Mouse (Mus musculus): ENCODE measurements around the gene Cope. TPM values are rescaled to one million over a fixed set of nuclear protein-coding genes. Genes with fewer than 3 reads are reported as not detected.

Cope gene
- polyA plus RNA-seq, 1 experiment from 2014 or later, result 377 TPM

DNA sequence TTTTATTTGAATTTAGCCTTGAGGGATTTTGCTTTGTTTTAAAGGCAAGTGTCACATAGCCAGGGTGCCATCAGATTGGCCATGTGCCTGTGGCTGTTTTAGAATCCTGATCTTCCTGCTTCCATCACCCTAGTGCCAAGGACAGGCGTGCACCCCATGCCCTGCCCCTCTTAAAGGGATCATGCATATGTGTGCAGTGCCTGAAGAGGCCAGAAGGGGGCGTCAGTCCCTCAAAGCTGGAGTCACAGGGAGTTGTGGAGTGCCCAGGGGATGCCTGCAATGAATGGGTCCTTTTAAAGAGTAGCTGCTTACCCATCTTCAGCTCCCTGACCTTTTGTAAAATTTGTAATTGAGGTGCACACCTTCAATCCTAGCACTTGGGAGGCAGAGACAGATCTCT, 7.0 kb downstream of the Cope start:
- ATAC-seq (ENCODE audit: insufficient number of reproducible peaks, low FRiP score, low TSS enrichment, low read depth), result no peak
- 28% methylated on average over 2 of the region's 2 CpGs for WGBS
- H3K4me1 ChIP-seq, result peaks cover 7% of the 10 kb centered on the region

GRCm38 (mm10) chr8:70313399-70313798, 11.1 kb downstream of the Cope start:
- Histone ChIP-seq H3K4me1 (peaks cover 36% of the 10 kb centered on the region), H3K27me3 (no peaks in the 10 kb centered on the region), H3K9ac (no peak overlapping the region), H3K9me3 (replicated peaks) (no peaks in the 10 kb centered on the region), H3K4me2 (replicated peaks) (no peak overlapping the region), H3K27ac (replicated peaks) (no peak overlapping the region), H3K36me3 (peaks cover 49% of the 10 kb centered on the region), H3K4me3 (replicated peaks) (no peak overlapping the region)
- no peak for ATAC-seq (ENCODE audit: insufficient number of reproducible peaks, low FRiP score, low TSS enrichment, low read depth)
- WGBS, result 85% methylated on average over 2 of the region's 2 CpGs

More for the DNA sequence above, 7.0 kb downstream of the Cope start:
- no peak overlapping the region for H3K9ac ChIP-seq
- H3K9me3 ChIP-seq (replicated peaks), result no peaks in the 10 kb centered on the region
- no peak overlapping the region for H3K4me3 ChIP-seq (replicated peaks)
- H3K4me2 ChIP-seq (replicated peaks), result no peak overlapping the region
- H3K27ac ChIP-seq (replicated peaks), result no peak overlapping the region
- no peaks in the 10 kb centered on the region for H3K27me3 ChIP-seq
- H3K36me3 ChIP-seq, result peaks cover 88% of the 10 kb centered on the region

- Histone ChIP-seq H3K4me1 (peaks cover 36% of the 10 kb centered on the region), H3K36me3 (peaks cover 45% of the 10 kb centered on the region), H3K9me3 (replicated peaks) (no peaks in the 10 kb centered on the region), H3K4me3 (replicated peaks) (peak within 1 kb of the TSS; percentile 61), H3K4me2 (replicated peaks) (peak within 1 kb of the TSS; percentile 86), H3K27ac (replicated peaks) (peak within 1 kb of the TSS; percentile 81), H3K27me3 (no peaks in the 10 kb centered on the region), H3K9ac (peak within 1 kb of the TSS; percentile 64)
- 3% methylated on average over 53 of the region's 66 CpGs for WGBS
- peak; percentile 81 for ATAC-seq (ENCODE audit: insufficient number of reproducible peaks, low FRiP score, low TSS enrichment, low read depth)
Observed at GRCm38 (mm10) chr8:70315624-70316510, 13.5 kb downstream of the Cope start, which contains the start of gene Cers1. Cers1 (plus strand) TSS chr8:70315775.

- no peaks in the 10 kb centered on the region for H3K9me3 ChIP-seq (replicated peaks)
- H3K9ac ChIP-seq, result peak overlapping the region; percentile 64; the same call in 1 of the 2 replicates
- 13% methylated on average over 15 of the region's 15 CpGs for WGBS
- H3K4me3 ChIP-seq (replicated peaks), result peak overlapping the region; percentile 61
- H3K4me2 ChIP-seq (replicated peaks), result peak overlapping the region; percentile 86
- H3K27me3 ChIP-seq, result no peaks in the 10 kb centered on the region
- ATAC-seq (ENCODE audit: insufficient number of reproducible peaks, low FRiP score, low TSS enrichment, low read depth), result peak; percentile 66
- peaks cover 36% of the 10 kb centered on the region for H3K4me1 ChIP-seq
- H3K36me3 ChIP-seq, result peaks cover 35% of the 10 kb centered on the region
- peak overlapping the region; percentile 81; the same call in 1 of the 2 replicates for H3K27ac ChIP-seq (replicated peaks)
Observed at GRCm38 (mm10) chr8:70316511-70317504, 14.5 kb downstream of the Cope start.

DNA sequence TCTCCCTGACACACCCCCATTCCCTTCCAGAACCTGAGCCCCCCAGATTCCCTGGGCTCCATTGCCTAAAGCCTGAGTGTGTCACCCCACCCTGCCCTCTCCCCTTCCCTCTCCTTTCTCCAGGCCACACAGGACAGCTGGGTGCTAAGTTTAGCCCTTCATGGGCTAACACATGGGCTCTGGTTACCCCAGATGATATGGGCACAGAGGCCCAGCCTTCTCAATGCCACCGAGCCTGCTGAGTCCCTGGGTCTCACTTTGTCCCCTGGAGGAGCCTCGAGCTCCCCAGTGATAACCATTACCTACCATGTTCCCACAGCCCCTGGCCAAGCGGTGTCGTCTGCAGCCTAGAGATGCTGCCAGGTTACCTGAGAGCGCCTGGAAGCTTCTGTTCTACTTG, 15.6 kb downstream of the Cope start:
- H3K27me3 ChIP-seq, result no peaks in the 10 kb centered on the region
- no peaks in the 10 kb centered on the region for H3K9me3 ChIP-seq (replicated peaks)
- WGBS, result 77% methylated on average over 5 of the region's 5 CpGs
- no peak for ATAC-seq (ENCODE audit: insufficient number of reproducible peaks, low FRiP score, low TSS enrichment, low read depth)
- H3K4me3 ChIP-seq (replicated peaks), result no peak overlapping the region
- H3K27ac ChIP-seq (replicated peaks), result no peak overlapping the region
- H3K4me2 ChIP-seq (replicated peaks), result no peak overlapping the region
- H3K9ac ChIP-seq, result no peak overlapping the region
- peaks cover 36% of the 10 kb centered on the region for H3K4me1 ChIP-seq
- peaks cover 26% of the 10 kb centered on the region for H3K36me3 ChIP-seq

GRCm38 (mm10) chr8:70323716-70324115, 21.4 kb downstream of the Cope start:
- Histone ChIP-seq H3K27ac (replicated peaks) (no peak overlapping the region), H3K27me3 (no peaks in the 10 kb centered on the region), H3K4me2 (replicated peaks) (no peak overlapping the region), H3K4me3 (replicated peaks) (no peak overlapping the region), H3K9ac (no peak overlapping the region), H3K4me1 (no peaks in the 10 kb centered on the region), H3K9me3 (replicated peaks) (no peaks in the 10 kb centered on the region), H3K36me3 (peaks cover 37% of the 10 kb centered on the region)
- WGBS, result 93% methylated on average over 3 of the region's 3 CpGs
- ATAC-seq (ENCODE audit: insufficient number of reproducible peaks, low FRiP score, low TSS enrichment, low read depth), result no peak

DNA sequence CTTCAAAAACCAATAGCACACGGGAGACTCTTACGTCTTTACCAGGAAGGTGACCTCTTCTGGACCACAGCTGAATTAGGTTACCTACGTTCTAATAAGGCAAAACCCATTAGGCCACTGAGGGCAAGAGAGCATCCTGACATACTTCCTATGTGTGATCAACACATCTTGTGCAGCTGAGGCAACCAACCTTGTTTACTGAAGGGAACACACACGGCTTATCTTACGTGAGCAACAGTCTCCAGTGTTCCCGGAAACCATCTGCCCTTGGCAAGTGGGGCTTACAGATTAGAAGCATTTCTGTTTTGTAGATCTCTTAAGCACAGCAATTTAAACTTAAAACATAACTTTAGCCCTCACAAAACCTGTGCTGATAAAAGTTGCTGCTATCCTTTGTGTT, 25.2 kb downstream of the Cope start:
- H3K27ac ChIP-seq (replicated peaks), result no peak overlapping the region
- no peak overlapping the region for H3K4me2 ChIP-seq (replicated peaks)
- ATAC-seq (ENCODE audit: insufficient number of reproducible peaks, low FRiP score, low TSS enrichment, low read depth), result no peak
- 93% methylated on average over 6 of the region's 6 CpGs for WGBS
- H3K36me3 ChIP-seq, result peaks cover 36% of the 10 kb centered on the region
- H3K9ac ChIP-seq, result no peak overlapping the region
- H3K4me3 ChIP-seq (replicated peaks), result no peak overlapping the region
- H3K4me1 ChIP-seq, result peaks cover 26% of the 10 kb centered on the region
- H3K27me3 ChIP-seq, result 0 out of 2 replicates have a peak, but pooled peaks cover 4% of the 10 kb centered on the region
- no peaks in the 10 kb centered on the region for H3K9me3 ChIP-seq (replicated peaks)

GRCm38 (mm10) chr8:70329124-70329834, 27.0 kb downstream of the Cope start, which contains the start of gene Gdf1:
Gdf1 (plus strand) TSS chr8:70329817.
- Histone ChIP-seq H3K27me3 (0 out of 2 replicates have a peak, but pooled peaks cover 4% of the 10 kb centered on the region), H3K36me3 (peaks cover 47% of the 10 kb centered on the region), H3K4me2 (replicated peaks) (peak within 1 kb of the TSS; percentile 34), H3K4me3 (replicated peaks) (peak within 1 kb of the TSS; percentile 4; the same call in 1 of the 2 replicates), H3K9ac (no peak within 1 kb of the TSS), H3K9me3 (replicated peaks) (no peaks in the 10 kb centered on the region), H3K27ac (replicated peaks) (no peak within 1 kb of the TSS), H3K4me1 (peaks cover 27% of the 10 kb centered on the region)
- ATAC-seq (ENCODE audit: insufficient number of reproducible peaks, low FRiP score, low TSS enrichment, low read depth), result no peak
- 33% methylated on average over 14 of the region's 14 CpGs for WGBS

GRCm38 (mm10) chr8:70329835-70330740, 27.8 kb downstream of the Cope start:
- 0 out of 2 replicates have a peak, but pooled peaks have one; percentile 16 for ATAC-seq (ENCODE audit: insufficient number of reproducible peaks, low FRiP score, low TSS enrichment, low read depth)
- Histone ChIP-seq H3K4me3 (replicated peaks) (0 out of 2 replicates have a peak overlapping the region, but pooled peaks have one; percentile 4), H3K36me3 (peaks cover 49% of the 10 kb centered on the region), H3K4me1 (peaks cover 27% of the 10 kb centered on the region), H3K27me3 (0 out of 2 replicates have a peak, but pooled peaks cover 4% of the 10 kb centered on the region), H3K27ac (replicated peaks) (no peak overlapping the region), H3K4me2 (replicated peaks) (peak overlapping the region; percentile 34), H3K9ac (no peak overlapping the region), H3K9me3 (replicated peaks) (no peaks in the 10 kb centered on the region)
- 15% methylated on average over 45 of the region's 45 CpGs for WGBS

Data from embryonic facial prominence, embryonic 15.5 days (tissue).